In the genomic region with DNA sequence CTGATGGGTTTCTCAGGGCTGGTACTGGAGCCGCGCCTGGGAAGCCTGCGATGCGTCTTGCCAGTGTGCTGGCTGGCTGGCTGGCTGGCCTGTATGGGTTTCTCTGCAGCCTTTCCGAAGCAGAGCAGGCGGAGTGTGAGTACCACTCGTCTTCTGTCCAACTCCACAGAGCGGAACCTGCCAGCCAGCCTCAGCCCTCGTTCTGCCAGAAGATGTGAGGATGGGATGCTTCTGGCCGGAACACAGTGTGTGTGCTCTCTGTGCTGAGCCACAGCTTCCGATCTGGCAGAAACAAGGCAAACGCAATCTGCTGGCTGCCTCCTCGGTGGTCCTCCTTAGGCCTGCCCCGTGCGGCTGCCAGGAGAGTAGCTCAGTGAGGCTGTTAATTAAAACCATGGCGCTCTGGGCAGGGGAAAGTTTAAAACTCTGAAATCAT, we compare ENCODE assay signal across 9 mouse cellular contexts.
A peak's percentile ranks its signal among the peaks of the same experiment; 100 is the strongest.
DNase-seq lines count a peak whose midpoint lies in the region; ATAC-seq lines count a peak whose summit lies in the region.
"Had no signal": no experiment of that assay in that cellular context is flagged by ENCODE, and none has a peak within 500 bp of the region (broad histone marks: within the 10 kb centered on the region; RNA-seq: fewer than 3 reads in every experiment).

No protein-coding gene starts in this region.

- H3K4me2 ChIP-seq in limb, embryonic 15.5 days: 0 out of 2 replicates have a peak overlapping the region, but pooled peaks have one; percentile 2

- no peak overlapping the region for H3K4me3 ChIP-seq in limb, embryonic 15.5 days

- intact Hi-C loops in gastrocnemius, postnatal 36 days (cut with DNase I): no loop called here

- peaks cover 32% of the 10 kb centered on the region for H3K27me3 ChIP-seq in limb, embryonic 15.5 days

- 26% methylated on average over 16 of the region's 16 CpGs for WGBS in limb, embryonic 15.5 days

- DNase-seq in left cerebral cortex, adult 18-20 months (ENCODE audit: low spot score in 2 of 2): peak; percentile 10 to 16
- DNase-seq in left cerebral cortex, adult 9 months (ENCODE audit: low spot score in 2 of 2): no peak
- peak; percentile 83 to 90 for DNase-seq in cerebellum, postnatal 10 days
- DNase-seq in gastrocnemius, postnatal 36 days: peak; percentile 21 to 34
- DNase-seq in adrenal gland, adult (ENCODE audit: inconsistent age in 2 of 2, low spot score in 1 of 2): no peak
- no peak for DNase-seq in thymus, postnatal 25 days

- peaks cover 16% of the 10 kb centered on the region for H3K4me1 ChIP-seq in limb, embryonic 15.5 days

- H3K9ac ChIP-seq in limb, embryonic 15.5 days: no peak overlapping the region

- peak; percentile 64; the same call in 1 of the 2 replicates for ATAC-seq in limb, embryonic 15.5 days (ENCODE audit: insufficient number of reproducible peaks, low FRiP score, low TSS enrichment, low read depth)
- no peak for ATAC-seq in activated CD4-positive, CD25-positive, alpha-beta regulatory T cell, adult 4 months

- no peaks in the 10 kb centered on the region for H3K36me3 ChIP-seq in limb, embryonic 15.5 days

- peak overlapping the region; percentile 44 for H3K27ac ChIP-seq in limb, embryonic 15.5 days
- H3K27ac ChIP-seq: kidney, postnatal 0 days had no signal

- H3K9me3 ChIP-seq in limb, embryonic 15.5 days: no peaks in the 10 kb centered on the region

Comparison
In these comparisons a context has a peak if more than half of its experiments do, and no peak if none do; other contexts are left out.
1. DNase-seq: peak in left cerebral cortex, adult 18-20 months (2 of 2), cerebellum, postnatal 10 days (2 of 2) and gastrocnemius, postnatal 36 days (2 of 2); none in left cerebral cortex, adult 9 months (0 of 2), adrenal gland, adult (0 of 2) and thymus, postnatal 25 days (single experiment).